Mouse (Mus musculus) frontal cortex, adult (tissue): ENCODE results near the gene Zfhx2.
A peak's percentile ranks its signal among the peaks of the same experiment; 100 is the strongest.

Experiments used
- ATAC-seq: cut with Nextera tagmentation; 2 replicates; pipeline ENCODE4 v1.9.2; 2017; ENCODE audit warnings: mild to moderate bottlenecking, moderate library complexity, mixed read lengths; ENCODE audit not compliant: low TSS enrichment

The Zfhx2 gene

GRCm38 (mm10) chr14:55105836-55106809, 14.0 kb upstream of the Zfhx2 start, which contains the start of gene Ap1g2:
Ap1g2 (minus strand) TSS chr14:55106593.
- peak; percentile 50 for ATAC-seq

- no peak for ATAC-seq
These were observed 13.3 kb upstream of the Zfhx2 start for GRCm38 (mm10) chr14:55105386-55105785.

DNA sequence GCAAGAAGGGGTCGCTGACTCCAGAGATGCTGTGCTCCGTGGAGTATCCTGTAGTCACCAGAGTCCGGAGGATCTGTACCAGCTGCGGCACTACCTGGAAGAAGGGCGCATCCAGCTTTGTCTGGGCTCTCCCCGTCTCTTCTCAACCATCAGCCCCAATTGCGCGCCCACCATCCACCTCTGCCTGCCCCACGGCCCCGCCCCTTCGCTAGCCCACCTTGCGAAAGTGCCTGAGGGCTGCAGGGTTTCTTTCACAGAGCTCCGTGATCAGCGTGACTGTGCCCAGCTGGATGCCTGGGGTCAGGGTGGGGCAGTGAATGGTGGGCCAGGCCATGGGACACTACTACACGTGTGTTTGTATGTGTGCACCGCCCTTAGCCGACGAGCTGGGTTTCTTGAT, 12.2 kb upstream of the Zfhx2 start:
- no peak for ATAC-seq

DNA sequence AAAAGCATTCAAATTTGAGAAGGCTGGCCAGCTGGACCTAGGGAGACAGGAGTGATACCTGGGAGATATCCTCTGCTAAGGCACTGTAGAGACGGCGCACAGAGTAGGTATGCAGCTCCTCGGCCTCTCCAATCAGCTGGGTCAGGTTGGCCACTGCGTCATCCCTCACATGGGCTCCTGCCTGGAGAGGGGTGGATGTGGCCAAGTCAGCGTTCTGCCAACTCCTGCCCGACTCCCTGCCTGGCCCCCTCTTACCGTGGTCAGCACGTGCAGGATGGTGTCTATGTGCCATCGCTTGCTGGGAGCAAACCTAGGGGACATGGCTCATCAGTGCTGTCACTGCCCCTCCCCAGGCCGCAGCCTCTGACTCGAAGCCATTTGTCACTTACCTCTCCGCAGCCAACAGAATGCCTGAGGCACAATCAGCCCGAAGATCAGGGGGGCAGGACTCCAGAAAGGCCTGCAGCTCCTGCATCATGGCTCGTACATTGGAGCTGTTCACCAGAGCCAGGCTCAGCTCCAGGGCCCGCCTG, 10.2 kb upstream of the Zfhx2 start:
- no peak for ATAC-seq

DNA sequence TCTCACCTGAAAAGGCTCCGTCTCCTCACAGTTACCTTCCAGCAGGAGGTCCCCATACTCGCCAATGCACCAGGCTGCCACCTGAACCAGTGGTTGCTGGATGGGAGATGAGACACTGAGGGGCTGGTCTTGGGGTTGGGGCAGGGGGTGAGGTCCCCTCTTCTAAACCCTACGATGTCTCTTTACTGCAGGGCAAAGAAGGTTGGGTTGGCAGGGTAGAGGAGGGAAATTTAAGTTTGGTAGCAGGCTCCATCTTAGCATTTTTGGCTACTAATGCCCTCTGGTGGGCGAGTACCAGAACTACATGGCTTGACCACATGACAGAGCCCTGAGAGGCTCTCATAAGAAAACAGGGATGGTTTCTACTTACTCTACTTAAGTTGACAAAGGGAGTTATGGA, 9.5 kb upstream of the Zfhx2 start:
- ATAC-seq: no peak

- no peak for ATAC-seq
These were observed 5.9 kb upstream of the Zfhx2 start for GRCm38 (mm10) chr14:55098067-55098466.

- ATAC-seq: no peak
These were observed 5.5 kb upstream of the Zfhx2 start for GRCm38 (mm10) chr14:55097646-55098045.

GRCm38 (mm10) chr14:55096573-55097087, 4.5 kb upstream of the Zfhx2 start:
- ATAC-seq: no peak

- no peak for ATAC-seq
These were observed 3.5 kb upstream of the Zfhx2 start for GRCm38 (mm10) chr14:55095671-55096070.

GRCm38 (mm10) chr14:55095263-55095662, 3.1 kb upstream of the Zfhx2 start:
- ATAC-seq: no peak

DNA sequence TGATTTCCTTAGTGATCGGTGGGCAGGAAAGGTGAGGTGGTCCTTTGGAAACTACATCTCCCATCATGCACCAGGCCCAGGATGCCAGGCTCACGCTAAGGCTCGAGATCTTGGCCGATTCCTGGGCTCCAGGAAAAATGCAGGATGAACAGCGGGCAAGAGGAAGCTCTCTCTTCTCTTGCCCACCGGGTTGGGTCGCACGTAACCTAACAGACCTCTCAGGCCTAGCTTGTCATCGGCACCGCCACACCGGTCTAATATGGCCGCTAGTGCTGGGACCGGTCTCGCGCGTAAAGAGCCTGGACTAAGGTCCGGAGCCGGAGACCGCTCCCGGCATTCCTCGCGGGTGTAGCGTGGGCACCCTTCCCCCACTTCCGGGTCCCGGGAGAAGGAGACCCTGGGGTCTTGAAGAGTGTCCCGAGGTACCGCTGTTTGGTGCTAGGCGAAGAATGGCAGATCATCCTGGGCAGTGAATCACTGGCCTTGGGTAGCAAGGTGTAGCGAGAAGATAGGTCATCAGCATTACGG, 2.6 kb upstream of the Zfhx2 start, which contains the start of gene Thtpa:
Gene Thtpa, plus strand, starts transcription at position 81 of the 528 bp plus-strand sequence.
- peak; percentile 39 for ATAC-seq

DNA sequence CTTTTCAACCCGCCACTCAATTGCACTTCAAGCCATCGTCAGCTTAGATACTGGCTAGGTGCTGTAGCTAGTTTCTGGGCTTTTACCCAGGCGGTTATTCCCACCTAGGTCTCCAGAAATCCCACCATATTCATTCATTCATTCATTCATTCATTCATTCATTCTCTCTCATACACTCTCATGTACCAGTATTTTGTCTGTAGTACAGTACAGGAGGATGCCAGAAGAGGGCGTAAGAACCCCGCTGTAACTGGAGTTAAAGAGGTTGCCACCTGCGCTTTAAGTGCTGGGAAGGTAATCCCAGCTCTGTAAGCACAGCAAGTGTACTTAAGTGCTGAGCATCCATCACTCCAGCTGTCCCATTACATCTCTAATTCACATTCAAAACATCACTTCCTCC, 1.8 kb upstream of the Zfhx2 start:
- no peak for ATAC-seq

GRCm38 (mm10) chr14:55091209-55091865, 787 bp downstream of the Zfhx2 start:
- ATAC-seq: peak; percentile 15

- peak; percentile 16; the same call in 1 of the 2 replicates for ATAC-seq
These were observed 2.8 kb downstream of the Zfhx2 start for GRCm38 (mm10) chr14:55089199-55089947.

GRCm38 (mm10) chr14:55086009-55086514, 6.1 kb downstream of the Zfhx2 start:
- ATAC-seq: no peak

DNA sequence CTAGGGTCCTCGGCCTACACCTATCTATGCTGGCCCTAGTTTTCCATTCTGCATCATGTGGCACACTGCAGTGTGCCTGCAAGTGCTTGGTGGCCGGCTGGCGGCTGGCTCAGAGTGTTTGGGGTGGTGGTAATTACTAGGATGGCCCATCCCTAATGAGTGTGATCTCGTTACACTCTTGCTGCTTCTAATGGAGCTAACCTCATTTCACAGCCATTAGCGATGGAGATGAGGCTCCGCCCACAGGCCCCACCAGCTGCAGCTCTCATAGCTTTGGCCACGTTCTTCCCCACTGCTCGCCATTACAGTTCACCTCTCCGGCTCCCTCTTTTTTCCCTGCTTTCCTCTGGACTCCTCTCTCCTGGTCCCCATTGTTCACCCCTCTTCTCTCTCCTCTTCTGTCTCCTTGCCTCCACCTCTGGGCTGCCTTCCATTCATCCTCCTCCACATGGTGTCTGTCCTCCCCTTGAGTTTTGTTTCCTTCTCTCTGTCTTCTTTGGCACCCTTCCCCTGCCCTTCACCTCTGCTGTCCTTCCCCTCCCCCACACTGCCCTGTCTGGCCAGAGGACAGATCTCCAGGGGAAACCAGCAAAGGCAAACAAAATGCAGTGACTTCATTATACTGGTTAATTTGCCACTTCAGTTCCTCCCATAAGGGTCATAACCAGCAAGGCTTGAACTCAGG, 6.7 kb downstream of the Zfhx2 start:
- no peak for ATAC-seq

- no peak for ATAC-seq
These were observed 8.6 kb downstream of the Zfhx2 start for GRCm38 (mm10) chr14:55083481-55083880.

DNA sequence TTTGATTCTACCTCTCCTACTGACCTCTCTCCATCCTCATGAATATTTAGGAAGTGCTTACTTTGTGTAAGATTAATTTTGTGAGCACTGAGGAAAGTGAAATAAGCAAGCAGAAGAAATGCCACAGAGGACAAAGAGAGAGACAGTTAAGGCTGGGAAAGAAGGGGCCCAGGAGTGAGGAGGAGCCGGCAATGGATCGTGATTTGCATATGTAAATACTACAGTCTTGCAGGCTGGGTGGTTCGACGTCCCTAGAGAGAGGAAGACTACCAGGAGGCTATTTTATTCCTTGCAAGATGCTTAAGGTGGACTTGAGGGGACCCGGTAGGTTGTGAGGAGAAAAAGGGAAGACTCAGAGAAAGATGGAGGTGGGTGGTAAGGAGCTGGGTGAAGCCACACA, 11.0 kb downstream of the Zfhx2 start:
- no peak for ATAC-seq

DNA sequence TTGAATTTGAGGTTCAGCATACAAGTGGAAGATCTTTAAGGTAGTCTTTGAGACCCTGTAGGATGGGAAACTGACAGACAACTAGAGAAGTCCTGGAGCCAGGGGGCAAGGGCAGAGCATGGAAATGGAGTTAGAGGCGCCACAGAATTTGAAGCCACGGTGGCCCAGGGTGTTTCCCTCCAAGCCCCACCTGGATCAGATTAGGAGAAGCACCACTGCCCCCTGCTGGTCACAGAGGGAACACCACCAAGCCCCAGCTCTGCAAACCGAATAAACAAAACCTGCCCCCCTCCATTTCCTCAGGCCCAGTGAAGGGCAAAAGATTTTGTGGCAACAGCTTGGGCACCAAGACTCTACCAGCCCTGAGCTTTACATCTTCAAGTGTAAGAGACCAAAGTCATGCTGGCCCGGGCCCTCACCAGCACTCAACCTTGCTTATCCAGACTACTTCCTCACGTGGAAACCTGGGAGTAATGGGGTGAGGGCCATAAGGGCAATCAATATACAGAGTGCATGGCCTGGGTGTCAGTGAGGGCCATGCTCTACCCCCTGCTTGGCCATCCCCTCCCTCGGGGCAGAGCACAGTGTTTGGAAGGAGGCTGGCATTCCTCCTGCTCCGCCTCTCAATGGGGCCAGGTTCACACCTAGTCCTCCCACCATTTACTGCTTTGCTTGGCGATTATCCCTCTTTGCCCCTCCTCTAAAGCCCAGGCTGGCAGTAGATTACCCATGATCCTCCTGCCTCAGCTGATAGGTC, 12.7 kb downstream of the Zfhx2 start:
- peak; percentile 32; the same call in 1 of the 2 replicates for ATAC-seq
